Mouse (Mus musculus) spleen, postnatal 4 days (tissue): ENCODE measurements at regions not wholly inside any gene's neighbourhood (a gene's known extent, or its start where the extent isn't known, plus 50 kb on each side); places are given as distances from the start of the nearest gene placed in this dataset.

Experiments
- DNase-seq, 2 experiments: peaks; one replicate each; pipeline ENCODE4 v3.0.0; 2022; ENCODE audit warnings: low spot score in 2 of 2

DNA sequence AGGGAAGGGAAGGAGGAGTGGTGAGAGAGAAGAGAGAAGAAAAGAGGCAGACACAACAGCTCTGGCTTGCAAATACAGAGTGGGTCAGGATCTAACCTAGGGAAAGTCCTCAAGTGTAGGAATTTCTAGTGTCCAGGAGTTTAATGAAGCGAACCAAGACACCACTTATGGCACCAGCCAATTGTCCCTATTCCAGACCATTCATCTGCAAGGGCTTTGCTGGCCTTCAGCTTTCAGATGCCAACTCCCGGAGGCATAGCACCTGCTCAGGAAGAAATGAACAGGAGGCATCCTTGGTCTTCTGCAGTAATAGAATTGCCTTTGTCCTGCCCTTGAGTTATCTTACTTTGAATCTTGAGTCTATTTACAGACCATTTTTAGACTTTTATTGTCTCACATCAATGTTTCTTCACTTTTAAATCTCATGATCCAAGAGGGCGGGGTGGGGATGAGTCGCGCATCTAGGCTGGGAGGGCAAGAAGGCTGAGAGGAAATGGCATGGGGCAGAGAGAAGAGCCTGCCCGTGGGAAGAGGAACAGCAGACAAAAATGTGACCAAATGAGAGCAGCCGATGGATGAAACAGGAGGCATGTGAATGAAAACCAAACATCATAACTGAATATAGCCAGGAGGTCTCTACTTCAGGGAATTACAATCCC, 190.1 kb upstream of the Hmga2 start:
- no peak for DNase-seq

DNA sequence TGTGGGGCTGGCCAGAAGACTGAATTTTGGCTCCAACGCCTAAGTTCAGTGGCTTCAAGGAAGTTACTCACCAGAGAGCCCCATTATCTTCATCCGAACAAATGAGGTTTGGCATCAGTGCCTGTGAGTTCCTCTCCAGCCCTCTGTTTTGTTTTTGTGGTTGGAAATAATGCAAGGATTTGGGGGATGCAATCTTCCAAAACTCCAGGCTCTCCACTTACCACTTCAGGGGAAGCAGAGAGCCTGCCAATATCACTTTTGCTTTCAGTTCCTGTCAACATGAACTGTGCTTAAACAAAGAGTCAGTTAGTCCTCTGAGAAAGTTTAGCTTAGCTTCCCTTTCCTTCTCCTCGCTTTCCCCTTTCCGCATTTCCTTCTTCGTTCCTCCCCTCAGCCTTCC, 189.4 kb upstream of the Hmga2 start:
- no peak for DNase-seq

DNA sequence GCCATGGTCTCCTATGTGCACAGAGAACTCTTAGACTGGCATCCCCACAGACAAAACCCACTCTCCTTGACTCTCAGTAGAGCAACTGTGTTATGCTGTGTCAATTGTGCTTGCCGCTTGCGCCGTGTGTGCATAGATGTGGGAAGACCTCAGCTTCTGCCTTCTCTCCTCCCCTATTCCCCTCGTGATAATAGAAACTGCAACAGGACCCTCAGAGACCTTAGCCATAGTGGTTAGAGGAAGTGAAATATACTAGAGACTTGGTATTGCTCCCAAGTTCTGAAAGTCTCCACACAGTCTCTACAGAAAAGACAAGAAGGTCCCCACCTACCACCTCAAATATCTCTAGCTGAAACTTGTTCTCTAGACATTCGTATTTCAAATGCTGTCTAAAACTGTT, 188.2 kb upstream of the Hmga2 start:
- no peak for DNase-seq

DNA sequence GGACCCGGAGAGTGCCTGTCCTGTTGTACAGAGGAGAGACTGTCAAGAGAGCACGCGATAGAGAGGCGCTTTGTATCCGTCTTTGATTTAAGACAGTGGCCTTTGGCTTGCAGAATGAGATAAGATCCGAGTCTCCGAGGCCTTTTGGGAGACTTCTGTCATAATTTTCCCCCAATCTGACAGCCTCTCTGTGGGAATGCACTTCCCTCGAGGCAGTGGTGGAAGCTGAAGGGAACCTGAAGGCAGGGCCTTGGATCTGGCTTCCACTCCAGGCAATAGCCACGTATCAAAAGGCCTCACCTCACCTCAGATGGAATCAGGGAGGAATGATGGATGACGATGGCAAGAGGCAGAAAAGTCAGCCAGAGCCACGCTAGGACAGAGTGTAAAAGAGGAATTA, 187.1 kb upstream of the Hmga2 start:
- no peak for DNase-seq

DNA sequence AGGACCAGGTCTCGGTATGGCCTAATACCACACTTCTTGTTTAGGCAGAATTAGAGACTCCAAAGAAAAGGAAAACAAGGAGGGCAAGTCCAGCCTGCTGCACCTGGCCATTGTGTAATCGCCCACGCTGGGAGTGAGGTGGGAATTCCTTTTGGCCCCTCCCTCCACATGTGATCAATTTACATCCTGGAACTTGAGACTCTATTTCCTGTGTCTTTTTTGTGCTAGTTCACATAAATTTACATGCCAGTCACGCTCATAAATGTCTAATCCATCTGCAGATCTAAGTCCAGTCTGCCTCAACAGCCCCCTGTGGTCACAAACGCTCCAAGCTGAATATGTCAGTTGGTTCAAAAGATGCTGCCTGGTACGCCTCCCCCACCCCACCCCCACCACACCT, 184.2 kb upstream of the Hmga2 start:
- no peak for DNase-seq

DNA sequence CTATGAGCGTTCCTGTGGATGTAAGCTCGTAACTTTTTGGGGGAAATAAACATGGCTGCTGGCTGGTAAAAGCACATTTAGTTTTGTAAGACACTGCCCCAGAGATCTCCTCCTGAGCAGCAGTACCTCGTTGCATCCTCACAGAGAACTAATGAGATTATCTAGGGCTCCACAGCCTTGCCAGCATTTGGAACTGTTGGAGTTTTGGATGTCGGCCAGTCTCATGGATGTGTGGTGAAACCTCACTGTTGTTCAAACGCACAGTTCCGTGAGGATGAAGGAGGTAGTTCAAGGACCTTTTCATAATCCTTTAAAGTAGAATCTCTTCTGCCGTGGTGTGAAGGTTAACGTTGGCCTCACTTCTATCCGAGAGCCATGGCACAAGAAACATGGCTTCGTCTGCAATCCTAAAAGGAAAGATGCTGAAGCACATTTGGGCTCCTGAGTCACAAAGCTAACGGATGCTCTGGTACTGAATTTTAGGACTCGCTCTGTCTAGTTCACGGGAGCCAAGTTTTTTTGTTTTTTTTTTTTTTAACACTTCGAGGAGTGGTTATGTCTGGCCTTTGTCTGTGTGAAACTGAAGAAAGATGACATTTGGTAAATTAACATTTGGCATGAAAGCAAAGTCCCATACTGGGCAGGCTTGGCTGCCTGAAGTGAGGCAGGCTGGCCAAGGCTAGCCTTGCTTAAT, 179.1 kb upstream of the Hmga2 start:
- DNase-seq, result no peak

DNA sequence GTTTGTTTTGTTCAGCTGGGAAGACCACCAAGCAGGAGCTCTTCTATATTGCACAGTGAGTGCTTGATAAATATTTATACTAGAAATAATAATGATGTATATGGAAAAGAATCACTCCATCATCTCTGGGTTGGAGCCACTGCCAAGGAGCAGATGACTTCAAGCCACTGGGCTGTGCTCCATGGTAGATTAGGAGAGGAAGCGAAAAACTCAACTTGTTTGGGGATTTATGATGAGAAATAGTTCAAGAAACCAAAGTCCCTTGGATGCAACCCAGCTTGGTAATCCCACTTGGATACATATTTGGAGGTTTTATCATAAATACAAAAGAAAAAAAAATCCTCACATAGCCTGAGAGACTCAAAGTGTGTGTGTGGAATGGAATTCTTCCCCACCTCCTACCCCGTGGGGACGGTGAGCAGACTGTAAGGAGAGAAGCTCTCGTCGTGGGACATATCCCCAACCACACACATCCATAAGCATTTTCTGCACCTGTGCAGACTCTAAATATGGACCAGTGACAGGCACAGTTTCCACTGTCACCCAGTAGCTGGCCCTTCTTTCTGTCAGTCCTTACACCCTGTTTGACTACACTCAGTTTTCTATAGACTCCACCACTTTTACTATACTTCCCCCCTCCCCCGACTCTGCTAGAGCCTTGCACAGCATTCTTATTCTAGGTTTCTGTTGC, 176.4 kb upstream of the Hmga2 start:
- DNase-seq, result no peak

DNA sequence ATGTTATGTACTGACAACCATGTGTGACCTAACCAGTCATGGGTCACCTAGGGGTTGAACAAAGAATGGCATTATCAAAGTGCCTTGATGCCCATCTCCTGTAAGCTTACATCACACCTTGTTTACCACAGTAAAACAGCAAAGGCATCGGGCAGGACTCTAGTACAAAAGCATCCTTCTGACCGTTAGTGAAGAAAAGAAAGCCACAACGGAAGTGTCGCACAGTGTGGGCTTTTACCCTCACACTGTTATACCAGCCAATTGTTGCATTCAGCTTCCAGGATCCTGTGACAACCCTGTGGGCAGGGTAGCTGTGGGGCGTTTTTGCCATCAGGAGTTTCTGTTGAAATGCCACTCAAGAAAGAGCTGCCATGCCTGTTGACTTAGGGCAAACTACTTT, 175.6 kb upstream of the Hmga2 start:
- DNase-seq, result no peak

DNA sequence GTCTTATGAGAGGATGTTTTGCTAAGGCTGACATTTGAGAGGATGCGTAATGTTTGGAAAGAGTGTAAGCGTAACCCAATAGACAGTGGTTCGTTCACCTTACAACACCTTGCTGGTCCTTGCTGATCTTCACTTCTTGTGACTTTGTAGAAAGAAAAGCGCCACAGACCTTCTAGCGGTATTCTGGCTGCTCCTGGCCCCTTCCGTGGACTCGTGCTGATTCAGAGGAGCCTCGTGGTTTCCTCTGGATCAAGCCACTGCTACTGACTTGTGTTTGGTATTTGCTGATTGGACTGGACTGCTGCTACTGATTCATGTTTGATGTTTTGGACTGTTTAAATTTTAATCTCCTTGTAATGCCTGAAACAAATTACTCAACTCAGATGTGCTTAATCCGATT, 174.1 kb upstream of the Hmga2 start:
- DNase-seq, result no peak

DNA sequence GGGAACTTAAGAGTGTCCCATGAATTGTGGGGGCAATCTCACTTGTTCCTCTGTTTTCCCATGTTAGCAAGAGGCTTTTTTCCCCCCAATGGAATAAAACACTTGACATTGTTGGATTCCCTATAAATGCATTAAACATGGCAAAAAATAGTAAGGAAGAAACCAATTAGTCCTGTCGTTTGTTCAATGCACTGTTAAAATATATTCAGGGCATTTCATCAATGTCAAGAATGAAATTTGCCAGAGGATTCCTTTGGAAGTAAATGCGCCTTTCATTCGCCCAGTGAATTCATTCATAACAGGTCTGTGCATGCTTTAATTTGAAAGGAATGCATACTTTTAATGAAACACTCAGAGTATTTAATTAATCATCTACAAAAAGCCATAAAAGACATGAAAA, 172.5 kb upstream of the Hmga2 start:
- DNase-seq, result no peak

DNA sequence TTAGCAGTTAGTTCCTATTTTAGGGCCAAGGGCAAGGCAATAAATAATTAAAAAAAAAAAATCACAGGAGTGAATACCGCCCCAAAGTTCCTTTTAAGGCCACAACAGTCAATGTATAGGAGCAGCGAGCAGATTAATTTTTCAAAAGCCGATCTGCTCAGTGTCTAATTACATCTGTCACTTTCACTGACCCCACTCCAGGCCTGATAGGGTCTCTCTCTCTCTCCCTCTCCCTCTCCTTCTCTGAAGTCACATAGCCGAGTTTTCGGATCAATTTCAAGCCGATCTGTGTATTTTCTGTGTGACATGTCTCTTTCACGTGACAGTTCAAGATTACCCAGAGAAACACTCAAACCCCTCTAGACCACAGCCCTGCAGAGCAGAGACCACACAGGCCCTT, 171.8 kb upstream of the Hmga2 start:
- no peak for DNase-seq

DNA sequence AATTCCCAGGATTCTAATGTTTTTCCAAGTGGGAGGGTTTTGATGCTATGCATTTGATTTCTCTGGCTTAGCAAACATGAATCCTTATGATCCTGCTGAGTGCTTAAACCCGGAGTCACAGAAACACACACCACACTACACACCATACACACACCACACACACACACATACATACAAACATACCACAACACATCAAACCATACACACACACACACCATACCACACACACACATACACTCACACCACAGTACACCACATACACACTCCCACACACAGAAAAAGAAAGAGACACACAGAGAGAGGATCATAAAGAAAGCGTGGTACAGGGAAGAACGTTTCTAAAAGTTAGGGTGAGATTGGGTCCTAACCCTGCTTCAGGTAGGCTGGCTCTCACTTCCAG, 171.1 kb upstream of the Hmga2 start:
- no peak for DNase-seq

DNA sequence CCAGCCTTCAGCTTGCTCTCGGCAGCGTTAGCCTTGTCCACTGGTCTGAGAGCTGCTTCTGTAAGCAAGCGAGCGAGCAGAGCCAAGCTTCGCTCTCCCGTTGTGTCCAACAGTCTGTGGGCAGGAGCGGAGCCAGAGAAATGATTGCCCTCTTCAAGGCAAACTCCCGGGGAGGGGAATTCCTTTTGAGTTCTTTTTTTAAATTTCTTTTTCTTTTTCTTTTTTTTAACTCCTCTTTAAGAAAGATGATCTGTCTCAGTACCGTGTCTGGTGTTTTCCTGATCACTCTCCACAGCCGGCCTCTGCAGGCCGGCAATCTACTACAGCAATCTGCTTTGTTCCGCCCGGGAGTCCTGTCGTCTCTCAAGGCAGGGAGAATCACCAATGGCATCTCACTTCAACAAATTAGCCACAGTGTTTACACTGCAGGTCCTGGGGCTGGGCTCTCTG, 170.6 kb upstream of the Hmga2 start:
- no peak for DNase-seq

DNA sequence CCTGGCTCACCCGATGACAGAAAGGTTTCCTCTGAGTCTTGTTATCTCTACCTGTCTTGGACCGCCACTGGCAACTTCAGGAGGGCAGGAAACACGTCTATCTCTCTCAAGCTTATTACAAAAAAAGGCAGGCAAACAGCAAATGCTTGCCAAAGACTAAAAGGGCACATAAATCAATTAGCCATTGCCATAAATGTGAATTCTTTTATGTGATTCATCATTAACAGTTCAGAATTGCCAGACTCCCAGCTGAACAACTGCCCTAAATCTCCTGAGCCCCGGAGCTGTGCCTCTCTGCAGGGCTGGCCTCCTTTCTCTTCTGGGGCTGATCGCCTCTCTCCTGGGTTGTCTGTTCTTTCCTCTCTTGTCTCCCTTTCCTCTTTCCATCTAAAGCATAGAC, 164.6 kb upstream of the Hmga2 start:
- no peak for DNase-seq

DNA sequence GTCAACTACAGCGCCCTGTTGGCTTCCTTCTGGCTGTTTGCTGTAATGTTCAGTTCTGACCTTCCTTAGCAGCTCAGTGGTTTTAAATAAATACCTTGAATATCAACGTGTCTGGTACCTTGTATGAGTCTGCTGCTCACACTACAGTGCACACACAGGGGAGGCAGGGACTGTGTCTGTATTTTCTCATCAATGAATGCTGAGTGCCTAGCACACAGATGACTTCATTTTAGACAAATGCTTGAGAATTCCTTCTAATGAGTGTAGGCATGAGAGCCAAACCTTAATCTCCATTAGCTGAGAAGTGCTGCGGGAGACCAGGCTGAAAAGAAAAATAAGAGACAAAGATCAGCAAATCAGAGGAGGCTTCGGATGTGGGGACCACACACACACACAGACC, 162.0 kb upstream of the Hmga2 start:
- no peak for DNase-seq

DNA sequence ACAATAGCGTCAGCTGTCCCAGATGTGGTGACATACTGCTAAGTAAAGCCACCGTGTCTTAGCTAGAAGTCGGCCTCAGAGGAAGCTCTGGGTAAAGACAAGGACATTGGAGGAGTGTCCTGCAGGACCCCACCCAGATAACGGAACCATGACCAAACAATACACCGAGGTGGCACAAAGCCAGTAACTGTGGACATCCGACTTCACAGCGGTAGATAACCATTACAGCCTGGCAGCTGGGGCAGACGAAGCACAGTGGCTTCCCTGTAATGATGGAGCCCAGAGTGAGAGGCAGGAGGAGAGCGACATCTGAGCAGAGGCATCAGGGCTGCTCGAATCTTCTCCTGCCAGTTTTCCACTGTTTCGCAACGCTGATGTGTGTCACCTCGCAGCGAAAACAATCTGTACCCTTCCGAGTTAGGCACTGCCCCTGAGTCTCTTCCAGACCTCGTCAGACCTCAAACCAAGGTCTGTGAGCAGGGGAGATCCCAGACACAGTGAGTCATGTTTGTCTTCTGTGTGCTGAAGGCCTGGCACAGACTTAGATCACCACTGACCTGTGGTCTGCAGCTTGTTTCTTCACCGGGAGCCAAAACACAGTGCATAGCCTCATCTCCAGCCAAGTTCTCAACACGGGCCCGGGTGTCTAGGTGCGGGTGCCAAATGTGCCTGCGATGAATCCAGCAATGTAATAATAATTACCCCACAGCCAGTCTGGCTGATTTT, 159.7 kb upstream of the Hmga2 start:
- DNase-seq, result peak in 1 of 2 experiments; percentile 13

DNA sequence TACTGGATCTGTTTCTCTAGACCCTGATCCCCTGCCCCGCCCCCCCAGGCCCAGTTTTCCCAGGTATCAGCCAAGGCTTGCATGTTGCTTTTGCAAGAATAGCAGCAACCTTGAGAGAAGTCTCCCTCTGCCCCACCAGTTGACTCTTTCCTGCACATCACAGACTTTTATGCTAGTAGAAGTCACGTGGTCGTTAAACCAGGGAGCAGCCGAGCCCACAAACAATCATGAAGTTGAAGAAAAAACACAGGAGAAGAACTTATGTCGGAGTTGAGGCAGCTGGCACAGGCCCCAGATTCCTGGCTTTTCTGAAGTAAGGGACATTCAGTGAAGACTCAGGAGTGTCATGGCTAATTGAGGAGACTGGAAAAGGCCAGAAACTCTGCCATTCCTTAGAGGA, 158.9 kb upstream of the Hmga2 start:
- no peak for DNase-seq

DNA sequence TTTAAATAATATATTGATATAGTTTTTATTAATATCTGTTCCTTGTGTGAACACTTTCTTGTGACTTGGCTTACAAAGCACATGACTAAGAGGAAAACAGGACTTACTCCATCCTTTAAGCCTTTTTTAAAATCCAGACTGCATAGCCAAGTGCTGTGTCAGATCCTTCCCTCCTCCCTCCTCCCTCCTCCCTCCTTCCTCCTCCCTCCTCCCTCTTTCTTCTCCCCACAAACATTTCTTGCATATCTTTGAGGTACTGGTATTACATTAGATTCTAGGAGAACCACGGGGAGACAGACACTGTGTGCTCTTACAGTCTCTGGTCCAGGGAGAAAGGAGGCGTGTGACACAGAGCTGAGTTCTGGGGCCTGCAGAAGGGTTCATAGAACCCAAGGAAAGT, 155.8 kb upstream of the Hmga2 start:
- DNase-seq, result no peak

DNA sequence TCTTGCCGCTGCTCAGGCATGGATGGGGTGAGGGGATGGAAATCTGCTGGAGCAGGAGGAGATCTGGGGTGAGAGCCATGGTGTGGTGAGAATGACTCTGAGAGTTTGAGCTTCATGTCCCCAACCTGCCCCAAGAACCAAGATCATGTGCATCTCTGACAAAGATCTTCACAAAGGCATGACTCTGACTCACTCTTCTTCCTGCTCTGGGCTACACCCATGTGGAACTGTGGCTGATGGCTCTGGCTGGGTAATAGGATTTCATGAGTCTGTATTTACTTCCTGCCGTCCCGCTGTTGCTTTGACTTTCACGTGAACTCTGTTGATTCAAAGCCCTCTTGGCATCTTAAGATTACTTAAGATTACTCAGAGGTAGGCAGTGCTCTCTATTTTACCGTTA, 151.8 kb upstream of the Hmga2 start:
- DNase-seq, result no peak

DNA sequence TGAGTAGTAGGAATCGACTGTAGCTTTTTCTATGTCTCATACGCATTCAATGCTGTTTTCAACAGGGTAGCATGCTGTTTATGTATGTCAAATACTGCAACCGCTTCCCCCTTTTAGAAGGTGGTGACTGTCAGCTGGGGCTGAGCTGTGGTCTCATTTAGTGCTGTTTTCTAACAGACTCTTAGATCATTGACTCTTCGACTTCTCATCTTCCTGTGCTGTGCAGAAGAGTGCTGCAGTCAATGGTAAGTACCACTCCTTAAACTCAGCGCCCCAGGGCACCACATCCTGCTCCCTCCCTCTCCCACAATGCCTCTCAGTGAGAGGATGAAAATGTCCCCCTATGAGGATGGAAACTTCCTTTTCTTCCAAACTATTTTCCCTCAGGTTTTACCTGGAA, 149.2 kb upstream of the Hmga2 start:
- no peak for DNase-seq

DNA sequence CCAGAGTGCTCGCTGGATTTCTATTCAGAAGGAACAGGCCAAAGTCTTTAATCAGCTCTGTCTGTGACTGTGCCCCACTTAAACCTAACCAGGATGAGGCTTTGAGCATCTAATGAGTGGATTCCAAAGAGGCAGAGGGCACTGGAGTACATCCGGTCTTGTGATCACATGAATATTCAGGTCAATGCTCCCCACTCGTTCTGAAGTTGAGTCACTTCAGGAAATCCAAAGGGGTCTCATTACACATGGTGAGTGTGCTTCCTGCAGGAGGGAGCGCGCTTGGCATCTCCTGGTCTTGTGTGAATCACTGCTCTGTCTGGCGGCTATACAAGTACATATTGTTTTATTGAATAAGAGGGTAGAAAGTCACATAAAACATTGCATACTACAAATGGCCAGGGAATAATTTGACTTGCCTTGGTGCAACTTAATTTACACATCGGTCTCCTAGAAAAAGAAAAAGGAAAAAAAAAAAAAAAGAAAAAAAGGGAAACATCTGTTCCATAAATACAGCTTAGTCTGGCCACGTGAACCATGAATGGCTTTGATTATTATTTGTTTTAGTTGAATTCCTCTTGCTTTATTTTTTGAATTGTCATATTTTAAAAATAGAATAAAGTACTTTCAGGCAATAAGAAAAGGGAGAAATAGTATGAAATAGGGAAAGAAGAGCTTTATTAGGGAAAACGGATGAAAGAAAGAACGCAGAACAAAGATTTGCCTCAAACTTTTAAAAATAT, 148.1 kb upstream of the Hmga2 start:
- DNase-seq, result no peak
